Mouse (Mus musculus) Patski (cell line): ENCODE measurements at regions not wholly inside any gene's neighbourhood (a gene's known extent, or its start where the extent isn't known, plus 50 kb on each side); places are given as distances from the start of the nearest gene placed in this dataset.

Experiments used
- ATAC-seq: fragments of 100-300 bp; one replicate; pipeline ENCODE4 v1.8.0; 2021
- CTCF ChIA-PET: fragments of 350-600 bp; sonication (Branson Sonifier 250); formaldehyde crosslinking; loops from one replicate; lab custom pipeline; 2022; ENCODE audit warnings: inconsistent platforms; lab: Charles Lee
- POLR2A ChIA-PET: fragments of 350-600 bp; sonication (Branson Sonifier 250); formaldehyde crosslinking; loops from one replicate; lab custom pipeline; 2022; ENCODE audit warnings: antibody characterized with exemption, inconsistent platforms; lab: Charles Lee
- DNase-seq: peaks from one replicate; pipeline ENCODE4 v3.0.0-alpha.2; 2011; ENCODE audit warnings: low read depth, low spot score
- H3K27me3 ChIP-seq: fragments of 371-371 bp; one replicate; pipeline ENCODE4 v1.5.1; 2021
- CTCF ChIP-seq: fragments of 100-300 bp; IDR thresholded peaks from one replicate; pipeline ENCODE4 v1.5.1; 2021
- in situ Hi-C: fragments of 300-500 bp; cut with MboI; formaldehyde crosslinking; loops from 3 replicates; pipeline ENCODE4 v1.11.1; 2018; ENCODE audit warnings: low pct_unique_long_range_greater_than_20kb, mixed read lengths

DNA sequence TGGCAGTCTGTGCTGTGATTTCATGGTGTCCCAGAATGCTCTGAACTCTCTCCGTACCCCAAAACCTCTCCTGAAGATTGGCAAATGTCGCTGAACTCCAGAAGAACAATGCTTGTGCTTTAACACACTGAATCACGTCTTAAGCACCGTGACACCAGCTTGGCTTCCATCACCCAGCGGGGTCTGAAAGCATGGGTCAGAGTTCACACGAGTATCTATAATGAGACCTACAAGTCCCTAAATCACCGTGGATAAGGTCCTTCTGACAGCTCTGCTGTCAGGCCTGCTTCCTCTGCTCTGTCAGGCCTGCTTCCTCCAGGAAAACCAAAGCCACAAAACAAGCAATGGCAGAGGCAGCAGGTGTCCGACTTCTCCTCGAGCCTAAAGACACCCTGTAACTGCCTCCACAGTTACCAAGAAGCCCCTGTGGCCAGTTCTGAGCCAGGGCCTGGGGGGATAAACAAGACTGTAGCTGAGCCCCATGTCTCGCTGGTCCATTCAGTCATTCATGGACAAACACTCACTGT is 229.1 kb upstream of the A430005L14Rik start:
- POLR2A ChIA-PET = no interaction called here
- ATAC-seq = no peak

DNA sequence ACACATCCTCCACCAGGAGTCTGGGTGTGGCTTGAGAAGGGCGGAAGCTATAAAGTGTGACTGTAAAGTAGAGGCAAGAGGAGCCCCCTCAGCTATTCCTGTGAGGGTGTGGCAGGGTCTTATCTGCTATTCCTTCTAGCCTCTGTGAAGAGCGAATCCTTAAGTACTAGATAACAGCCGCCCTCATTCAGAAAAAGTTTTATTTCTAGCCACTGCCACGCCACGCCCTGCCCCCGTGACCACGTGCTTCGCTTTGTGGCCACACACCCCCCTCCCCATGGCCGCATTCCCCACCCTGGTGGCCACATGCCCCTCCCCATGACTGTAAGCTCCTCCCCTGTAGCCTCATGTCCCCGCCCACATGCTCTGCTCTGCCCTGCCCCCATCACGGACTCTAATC is 218.9 kb upstream of the A430005L14Rik start:
- TF ChIP-seq CTCF = no peak
- ChIA-PET POLR2A (no interaction called here), CTCF (no interaction called here)
- no peak for DNase-seq
- ATAC-seq = no peak
- H3K27me3 ChIP-seq = no peaks in the 10 kb centered on the region
- in situ Hi-C loops = no loop called here

More for the DNA sequence above, 229.1 kb upstream of the A430005L14Rik start:
- in situ Hi-C loops = no loop called here
- CTCF ChIA-PET = no interaction called here
- H3K27me3 ChIP-seq = no peaks in the 10 kb centered on the region
- no peak for TF ChIP-seq CTCF
- DNase-seq = no peak

DNA sequence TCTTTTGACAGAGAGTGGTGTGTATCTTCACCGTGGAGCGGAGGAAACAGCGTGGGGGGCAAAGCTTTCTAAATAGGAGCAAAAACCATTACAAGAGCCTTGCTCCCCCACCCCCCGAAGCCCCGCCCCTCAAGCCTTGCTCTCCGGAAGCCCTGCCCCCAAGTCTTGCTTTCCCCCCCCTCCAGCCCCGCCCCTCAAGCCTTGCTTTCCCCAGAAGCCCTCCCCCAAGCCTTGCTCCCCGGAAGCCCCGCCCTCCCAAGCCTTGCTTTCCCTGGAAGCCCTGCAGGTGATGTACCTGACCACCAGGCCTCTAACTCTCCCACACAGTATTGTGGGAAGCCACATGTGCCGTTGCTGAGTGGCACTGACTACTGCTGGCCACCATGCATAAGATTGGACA is 214.8 kb upstream of the A430005L14Rik start:
- ChIA-PET POLR2A (no interaction called here), CTCF (no interaction called here)
- DNase-seq (no peak), ATAC-seq (no peak)
- in situ Hi-C loops = no loop called here
- H3K27me3 ChIP-seq = no peaks in the 10 kb centered on the region
- no peak for TF ChIP-seq CTCF

- H3K27me3 ChIP-seq = no peaks in the 10 kb centered on the region
- ATAC-seq (no peak), DNase-seq (no peak)
- ChIA-PET CTCF (no interaction called here), POLR2A (no interaction called here)
- no peak for TF ChIP-seq CTCF
- in situ Hi-C loops = no loop called here
These were observed 204.2 kb upstream of the A430005L14Rik start for GRCm38 (mm10) chr4:153752791-153753190.

GRCm38 (mm10) chr4:153758323-153758722 is 198.7 kb upstream of the A430005L14Rik start:
- POLR2A ChIA-PET = no interaction called here
- no peaks in the 10 kb centered on the region for H3K27me3 ChIP-seq
- in situ Hi-C loops = no loop called here
- ATAC-seq (no peak), DNase-seq (no peak)
- no peak for TF ChIP-seq CTCF
- CTCF ChIA-PET = no interaction called here

GRCm38 (mm10) chr4:153758781-153759180 is 198.3 kb upstream of the A430005L14Rik start:
- ChIA-PET CTCF (no interaction called here), POLR2A (no interaction called here)
- TF ChIP-seq CTCF = no peak
- in situ Hi-C loops = no loop called here
- no peak for ATAC-seq
- no peak for DNase-seq
- no peaks in the 10 kb centered on the region for H3K27me3 ChIP-seq

- ChIA-PET POLR2A (no interaction called here), CTCF (no interaction called here)
- H3K27me3 ChIP-seq = no peaks in the 10 kb centered on the region
- DNase-seq (no peak), ATAC-seq (no peak)
- TF ChIP-seq CTCF = no peak
- in situ Hi-C loops = no loop called here
These were observed 196.1 kb upstream of the A430005L14Rik start for GRCm38 (mm10) chr4:153760934-153761333.

DNA sequence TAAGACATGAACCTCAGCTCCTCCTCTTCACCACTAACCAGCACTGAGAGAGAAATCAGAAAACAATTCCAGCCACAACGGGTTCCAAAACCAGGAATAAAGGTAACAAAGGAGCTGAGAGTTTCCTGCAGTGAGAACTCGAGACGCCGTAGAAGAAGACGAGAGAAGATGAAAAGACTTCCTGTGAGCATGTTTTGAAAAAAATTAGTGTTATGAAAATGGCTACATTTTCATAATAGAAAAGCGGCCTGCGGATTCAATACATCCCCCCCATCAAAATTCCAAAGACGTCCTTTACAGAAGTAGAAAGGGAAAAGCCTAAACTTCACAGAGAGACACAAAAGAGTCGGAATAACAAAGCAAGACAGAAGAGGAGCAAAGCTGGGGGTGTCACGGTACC is 193.6 kb upstream of the A430005L14Rik start:
- CTCF ChIA-PET = no interaction called here
- POLR2A ChIA-PET = no interaction called here
- DNase-seq = no peak
- in situ Hi-C loops = no loop called here
- no peak for TF ChIP-seq CTCF
- ATAC-seq = no peak
- no peaks in the 10 kb centered on the region for H3K27me3 ChIP-seq

DNA sequence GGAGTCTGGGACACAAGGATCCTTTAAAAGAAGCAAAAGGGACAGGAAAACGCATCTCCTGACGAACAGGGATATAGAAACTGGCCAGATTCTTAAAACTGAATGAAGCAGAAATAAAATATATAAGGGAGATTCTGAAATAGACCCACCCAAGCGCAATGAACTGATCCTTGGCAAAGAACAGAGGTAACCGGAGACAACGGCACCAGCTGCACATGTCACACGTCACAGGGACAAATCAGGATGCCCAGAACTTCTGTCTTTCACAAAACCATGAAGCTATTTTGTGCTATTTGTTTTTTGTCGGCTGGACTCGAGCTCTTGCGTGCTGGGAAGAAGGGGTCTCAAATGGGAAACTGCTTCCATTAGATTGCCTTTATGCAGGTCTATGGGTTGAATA is 189.3 kb upstream of the A430005L14Rik start:
- ChIA-PET CTCF (no interaction called here), POLR2A (no interaction called here)
- no peak for TF ChIP-seq CTCF
- DNase-seq = no peak
- no peaks in the 10 kb centered on the region for H3K27me3 ChIP-seq
- in situ Hi-C loops = no loop called here
- ATAC-seq = no peak

DNA sequence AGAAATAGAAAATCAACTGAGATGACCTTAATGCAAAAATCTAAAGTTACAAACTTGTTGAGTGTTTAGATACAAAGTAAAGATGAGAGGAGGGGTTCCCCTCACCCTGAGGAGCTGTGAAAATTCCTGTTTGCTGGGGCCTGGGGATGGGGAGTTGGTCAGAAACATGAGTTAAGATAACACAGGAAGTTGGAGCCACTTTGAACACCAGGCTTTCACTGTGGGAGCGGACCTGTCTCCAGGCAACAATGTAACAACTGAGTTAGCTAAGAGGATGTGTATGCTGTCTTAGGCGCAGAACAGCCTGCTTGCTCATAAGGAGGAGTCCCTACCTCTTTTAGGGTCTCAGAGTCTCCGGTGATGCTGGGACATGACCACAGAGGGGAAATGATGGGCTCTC is 188.7 kb upstream of the A430005L14Rik start:
- in situ Hi-C loops = no loop called here
- H3K27me3 ChIP-seq = no peaks in the 10 kb centered on the region
- no peak for DNase-seq
- no peak for TF ChIP-seq CTCF
- ChIA-PET POLR2A (no interaction called here), CTCF (no interaction called here)
- no peak for ATAC-seq

GRCm38 (mm10) chr4:153770675-153771074 is 186.4 kb upstream of the A430005L14Rik start:
- TF ChIP-seq CTCF = no peak
- H3K27me3 ChIP-seq = no peaks in the 10 kb centered on the region
- CTCF ChIA-PET = no interaction called here
- in situ Hi-C loops = no loop called here
- POLR2A ChIA-PET = no interaction called here
- ATAC-seq = no peak
- DNase-seq = no peak

DNA sequence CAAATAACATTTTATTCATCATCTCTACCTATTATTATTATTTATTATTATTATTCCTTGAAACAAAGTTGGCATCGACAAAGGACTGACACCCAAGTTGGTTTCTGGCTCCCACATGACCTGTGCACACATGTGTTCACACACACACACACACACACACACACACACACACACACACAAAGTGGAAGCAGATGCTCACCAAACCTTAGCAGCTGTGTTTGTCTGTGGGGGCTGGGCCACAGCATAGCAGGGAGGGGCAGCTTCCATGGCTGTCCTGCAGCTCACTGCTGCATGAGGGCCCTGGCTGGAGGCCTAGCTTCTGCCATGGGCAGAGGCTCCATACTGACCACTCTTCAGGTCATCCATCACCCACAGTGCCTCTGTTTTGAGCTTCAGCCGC is 176.5 kb upstream of the A430005L14Rik start:
- DNase-seq (no peak), ATAC-seq (no peak)
- in situ Hi-C loops = no loop called here
- TF ChIP-seq CTCF = no peak
- ChIA-PET POLR2A (no interaction called here), CTCF (no interaction called here)
- H3K27me3 ChIP-seq = no peaks in the 10 kb centered on the region
